Mouse (Mus musculus) heart, embryonic 13.5 days (tissue): Measurements from ENCODE around the gene Bex1. TPM values are rescaled to one million over a fixed set of nuclear protein-coding genes. Genes with fewer than 3 reads are reported as not detected.

Experiments
- ATAC-seq: fragments of 200-750 bp; cut with Nextera tagmentation; 2 replicates; pipeline ENCODE4 v1.8.0; 2017; ENCODE audit warnings: moderate TSS enrichment; ENCODE audit not compliant: insufficient number of reproducible peaks, low FRiP score, low TSS enrichment; ENCODE audit errors: extremely low read depth
- H3K27ac ChIP-seq: fragments of 300-500 bp; sonication (generic); replicated peaks from 2 replicates; pipeline ENCODE4 v1.5.1; 2015; ENCODE audit warnings: moderate library complexity, mild to moderate bottlenecking, inconsistent platforms
- H3K27me3 ChIP-seq: fragments of 300-500 bp; sonication (generic); replicated peaks from 2 replicates; pipeline ENCODE4 v1.6.1; 2015; ENCODE audit warnings: mild to moderate bottlenecking, inconsistent platforms
- H3K36me3 ChIP-seq: fragments of 300-500 bp; sonication (generic); 2 replicates; pipeline ENCODE4 v1.6.1; 2015; ENCODE audit warnings: mild to moderate bottlenecking, inconsistent platforms
- H3K4me1 ChIP-seq: fragments of 300-500 bp; sonication (generic); 2 replicates; pipeline ENCODE4 v1.6.1; 2015; ENCODE audit warnings: inconsistent platforms
- H3K4me2 ChIP-seq: fragments of 300-500 bp; sonication (generic); 2 replicates; pipeline ENCODE4 v1.6.1; 2015; ENCODE audit warnings: inconsistent platforms, mild to moderate bottlenecking, moderate library complexity
- H3K4me3 ChIP-seq: fragments of 300-500 bp; sonication (generic); 2 replicates; pipeline ENCODE4 v1.5.1; 2015; ENCODE audit warnings: moderate library complexity, mild to moderate bottlenecking, inconsistent platforms
- H3K9ac ChIP-seq: fragments of 300-500 bp; sonication (generic); 2 replicates; pipeline ENCODE4 v1.6.1; 2015; ENCODE audit warnings: inconsistent platforms, mild to moderate bottlenecking, moderate library complexity
- H3K9me3 ChIP-seq: fragments of 300-500 bp; sonication (generic); 2 replicates; pipeline ENCODE4 v1.6.1; 2016; ENCODE audit warnings: inconsistent platforms
- WGBS: fragments of 180-500 bp; shearing (Covaris S2); methylation state at CpG from one replicate; pipeline ENCODE4 v1.1.7; 2015; ENCODE audit warnings: mixed read lengths; 5-methylcytosine and 5-hydroxymethylcytosine counted together
- polyA plus RNA-seq: library from polyadenylated mRNA; unstranded; fragments of >200 nt; fragmentation: Nextera tagmentation; extraction: Ambion mirVana; gene quantifications from 2 replicates; pipeline ENCODE4 v1.2.1, GENCODE M21; 2015

The Bex1 gene
- polyA plus RNA-seq, 1 experiment from 2014 or later = 226 TPM

DNA sequence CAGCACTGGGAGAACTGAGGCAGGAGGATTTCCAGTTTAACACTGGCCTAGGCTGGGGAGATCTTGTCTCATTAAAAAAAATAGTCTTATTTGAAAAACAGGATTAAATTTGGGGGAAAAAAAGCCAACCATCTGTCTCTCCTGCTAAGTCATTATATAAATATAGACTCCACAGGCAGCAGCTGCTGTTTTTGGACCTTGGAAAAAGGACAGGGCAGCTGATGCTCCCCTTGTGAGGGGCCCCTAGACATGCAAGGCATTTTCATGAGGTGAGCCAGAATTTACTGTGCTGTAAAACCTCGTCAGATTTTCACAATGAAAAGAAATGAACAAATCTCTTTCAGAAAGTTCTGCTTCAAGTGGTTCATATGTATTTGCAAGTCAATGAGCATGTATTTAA, 990 bp upstream of the Bex1 start:
- Histone ChIP-seq H3K36me3 (no peaks in the 10 kb centered on the region), H3K4me3 (no peak overlapping the region), H3K4me1 (no peaks in the 10 kb centered on the region), H3K27me3 (no peaks in the 10 kb centered on the region), H3K9me3 (no peaks in the 10 kb centered on the region), H3K27ac (peak overlapping the region; percentile 73), H3K4me2 (no peak overlapping the region), H3K9ac (no peak overlapping the region)
- WGBS = 32% methylated on average over 1 of the region's 1 CpGs
- ATAC-seq = no peak

DNA sequence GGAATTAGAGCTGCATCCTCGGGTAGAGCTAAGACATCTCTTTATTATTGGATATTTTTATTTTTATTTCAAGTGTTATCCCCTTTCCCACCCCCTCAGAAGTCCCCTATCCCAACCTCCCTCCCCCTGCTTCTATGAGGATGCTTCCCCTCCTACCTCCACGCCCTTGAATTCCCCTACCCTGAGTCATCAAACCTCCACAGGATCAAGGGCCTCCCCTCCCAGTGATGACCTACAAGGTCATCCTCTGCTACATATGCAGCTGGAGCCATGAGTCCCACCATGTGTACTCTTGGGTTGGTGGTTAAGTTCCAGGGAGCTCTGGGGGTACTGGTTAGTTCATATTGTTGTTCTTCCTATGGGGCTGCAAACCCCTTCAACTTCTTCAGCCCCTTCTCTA, 1.9 kb downstream of the Bex1 start:
- no peak for ATAC-seq
- no peaks in the 10 kb centered on the region for H3K27me3 ChIP-seq
- H3K36me3 ChIP-seq = no peaks in the 10 kb centered on the region
- no peak overlapping the region for H3K27ac ChIP-seq
- no peak overlapping the region for H3K4me2 ChIP-seq
- no peak overlapping the region for H3K9ac ChIP-seq
- no peaks in the 10 kb centered on the region for H3K9me3 ChIP-seq
- H3K4me3 ChIP-seq = no peak overlapping the region
- H3K4me1 ChIP-seq = no peaks in the 10 kb centered on the region
- 42% methylated on average over 2 of the region's 2 CpGs for WGBS

DNA sequence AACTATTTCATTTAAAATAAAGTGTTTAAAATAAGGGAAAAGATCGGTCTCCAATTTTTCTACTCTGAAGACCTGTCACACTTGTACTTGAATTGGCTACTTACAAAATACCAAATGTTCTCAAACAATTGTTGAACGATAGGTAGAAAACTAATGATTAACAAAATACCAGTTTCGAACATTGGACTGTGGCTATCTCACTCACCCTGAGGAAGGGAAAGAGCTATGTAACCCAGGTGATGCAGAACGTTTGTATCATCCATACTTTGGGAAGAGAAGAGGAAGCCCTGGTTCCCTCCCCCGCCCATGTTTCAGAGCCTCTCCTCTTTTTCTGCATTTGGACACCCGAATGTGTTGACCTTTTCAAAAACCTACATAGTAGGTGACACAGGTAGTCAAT, 10.9 kb downstream of the Bex1 start:
- ATAC-seq = no peak
- 71% methylated on average over 6 of the region's 6 CpGs for WGBS

DNA sequence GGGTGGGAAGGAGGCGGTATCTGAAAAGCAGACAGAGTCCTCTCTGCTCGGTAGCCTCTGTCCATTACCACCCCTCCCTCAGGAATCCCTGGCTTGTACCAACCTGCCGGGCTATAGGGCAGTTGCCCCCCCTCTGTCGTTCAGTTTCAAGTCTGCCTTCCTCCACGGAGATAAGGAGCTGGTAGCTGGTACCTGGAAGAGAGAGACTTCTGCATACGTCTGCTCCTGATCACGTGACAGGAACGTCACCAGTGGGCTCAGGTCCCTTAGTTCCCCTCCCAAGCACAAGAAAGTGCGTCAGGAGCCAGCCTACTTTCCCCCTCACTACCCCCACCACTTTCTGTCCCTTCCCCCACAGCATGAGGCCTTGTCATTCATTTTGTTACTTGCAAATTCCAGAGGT, 11.6 kb downstream of the Bex1 start, which contains the start of gene Tceal5:
Gene Tceal5 (minus strand): TSS at position 213 of the 403 bp plus-strand sequence.
- WGBS = 12% methylated on average over 9 of the region's 9 CpGs
- Histone ChIP-seq H3K27me3 (no peaks in the 10 kb centered on the region), H3K4me3 (peak within 1 kb of the TSS; percentile 55), H3K36me3 (no peaks in the 10 kb centered on the region), H3K9me3 (no peaks in the 10 kb centered on the region), H3K4me1 (0 out of 2 replicates have a peak, but pooled peaks cover 5% of the 10 kb centered on the region), H3K9ac (peak within 1 kb of the TSS; percentile 73), H3K4me2 (peak within 1 kb of the TSS; percentile 68), H3K27ac (peak within 1 kb of the TSS; percentile 59)
- ATAC-seq = peak; percentile 58; the same call in 1 of the 2 replicates

More for the DNA sequence above, 10.9 kb downstream of the Bex1 start:
- Histone ChIP-seq H3K36me3 (no peaks in the 10 kb centered on the region), H3K9me3 (no peaks in the 10 kb centered on the region), H3K9ac (no peak overlapping the region), H3K27ac (no peak overlapping the region), H3K4me3 (no peak overlapping the region), H3K27me3 (no peaks in the 10 kb centered on the region), H3K4me2 (no peak overlapping the region), H3K4me1 (0 out of 2 replicates have a peak, but pooled peaks cover 5% of the 10 kb centered on the region)

DNA sequence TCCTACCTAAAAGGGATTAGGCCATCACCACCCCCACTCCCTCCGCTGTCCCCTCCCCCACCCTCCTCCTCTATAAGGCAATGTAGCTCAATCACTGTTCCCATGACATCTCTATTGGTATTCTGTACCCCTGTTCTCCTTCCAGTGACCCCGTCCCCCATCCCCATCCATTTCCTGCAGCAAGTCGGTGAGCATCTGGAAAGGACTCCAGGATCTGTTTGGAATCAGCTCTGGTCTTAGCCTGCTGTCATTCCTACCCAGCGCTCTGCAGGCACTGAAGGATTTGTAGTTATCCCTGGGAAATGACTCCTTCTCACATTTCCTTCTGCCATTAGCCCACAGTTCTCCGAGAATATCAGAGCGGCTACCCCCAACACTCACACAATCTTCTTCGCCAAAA, 12.1 kb downstream of the Bex1 start:
- no peak for ATAC-seq
- Histone ChIP-seq H3K9me3 (no peaks in the 10 kb centered on the region), H3K4me2 (peak overlapping the region; percentile 68), H3K9ac (peak overlapping the region; percentile 73), H3K4me3 (peak overlapping the region; percentile 55), H3K4me1 (0 out of 2 replicates have a peak, but pooled peaks cover 5% of the 10 kb centered on the region), H3K36me3 (no peaks in the 10 kb centered on the region), H3K27ac (peak overlapping the region; percentile 59), H3K27me3 (no peaks in the 10 kb centered on the region)
- 16% methylated on average over 7 of the region's 7 CpGs for WGBS

DNA sequence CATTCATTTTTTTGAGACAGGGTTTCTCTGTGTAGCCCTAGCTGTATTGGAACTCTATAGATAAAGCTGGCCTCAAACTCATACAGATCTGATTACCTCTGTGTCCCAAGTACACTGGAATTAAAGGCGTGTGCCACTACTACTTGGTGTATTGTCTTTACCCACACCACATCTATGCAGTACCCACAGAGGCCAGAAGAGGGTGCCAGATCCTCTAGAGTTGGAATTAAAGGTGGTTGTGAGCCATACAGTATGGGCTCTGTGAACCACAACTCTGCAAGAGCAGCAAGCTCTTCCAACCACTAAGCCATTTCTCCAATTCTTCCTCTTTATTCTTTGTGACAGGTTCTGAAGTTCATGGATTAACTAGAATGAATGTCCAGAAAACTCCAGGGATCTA, 18.4 kb downstream of the Bex1 start:
- no peaks in the 10 kb centered on the region for H3K36me3 ChIP-seq
- no peaks in the 10 kb centered on the region for H3K27me3 ChIP-seq
- no peak for ATAC-seq
- no peak overlapping the region for H3K4me3 ChIP-seq
- no peaks in the 10 kb centered on the region for H3K9me3 ChIP-seq
- H3K4me1 ChIP-seq = no peaks in the 10 kb centered on the region
- H3K4me2 ChIP-seq = no peak overlapping the region
- WGBS = 40% methylated on average over 1 of the region's 1 CpGs
- no peak overlapping the region for H3K9ac ChIP-seq
- no peak overlapping the region for H3K27ac ChIP-seq

GRCm38 (mm10) chrX:136195193-136195944, 19.9 kb downstream of the Bex1 start:
- Histone ChIP-seq H3K9me3 (no peaks in the 10 kb centered on the region), H3K4me3 (no peak overlapping the region), H3K4me1 (no peaks in the 10 kb centered on the region), H3K9ac (no peak overlapping the region), H3K27me3 (no peaks in the 10 kb centered on the region), H3K4me2 (no peak overlapping the region), H3K36me3 (no peaks in the 10 kb centered on the region), H3K27ac (no peak overlapping the region)
- no peak for ATAC-seq
- 76% methylated on average over 16 of the region's 16 CpGs for WGBS

DNA sequence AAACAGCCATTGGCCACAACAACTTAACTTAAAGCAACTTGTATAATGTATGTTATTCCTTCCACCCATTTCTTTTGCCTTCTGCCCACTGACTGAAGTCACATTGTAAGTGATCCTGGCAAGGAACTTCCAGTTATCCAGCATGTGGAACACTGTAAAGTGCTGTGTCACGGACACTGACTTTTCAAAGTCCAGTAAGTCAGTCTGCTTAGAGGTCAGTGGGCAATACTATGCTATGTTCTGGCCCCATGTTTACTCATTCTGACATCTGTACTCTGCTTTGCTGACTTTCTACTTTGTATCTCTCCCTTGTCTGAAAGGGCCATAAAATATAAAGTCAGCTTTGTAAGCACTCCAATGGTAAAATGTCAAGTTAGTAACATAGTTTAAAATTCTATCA, 32.2 kb downstream of the Bex1 start:
- Histone ChIP-seq H3K4me1 (no peaks in the 10 kb centered on the region), H3K27ac (no peak overlapping the region), H3K36me3 (no peaks in the 10 kb centered on the region), H3K4me3 (no peak overlapping the region), H3K9me3 (no peaks in the 10 kb centered on the region), H3K27me3 (no peaks in the 10 kb centered on the region), H3K4me2 (no peak overlapping the region), H3K9ac (no peak overlapping the region)
- no peak for ATAC-seq
- WGBS = 89% methylated on average over 1 of the region's 1 CpGs

DNA sequence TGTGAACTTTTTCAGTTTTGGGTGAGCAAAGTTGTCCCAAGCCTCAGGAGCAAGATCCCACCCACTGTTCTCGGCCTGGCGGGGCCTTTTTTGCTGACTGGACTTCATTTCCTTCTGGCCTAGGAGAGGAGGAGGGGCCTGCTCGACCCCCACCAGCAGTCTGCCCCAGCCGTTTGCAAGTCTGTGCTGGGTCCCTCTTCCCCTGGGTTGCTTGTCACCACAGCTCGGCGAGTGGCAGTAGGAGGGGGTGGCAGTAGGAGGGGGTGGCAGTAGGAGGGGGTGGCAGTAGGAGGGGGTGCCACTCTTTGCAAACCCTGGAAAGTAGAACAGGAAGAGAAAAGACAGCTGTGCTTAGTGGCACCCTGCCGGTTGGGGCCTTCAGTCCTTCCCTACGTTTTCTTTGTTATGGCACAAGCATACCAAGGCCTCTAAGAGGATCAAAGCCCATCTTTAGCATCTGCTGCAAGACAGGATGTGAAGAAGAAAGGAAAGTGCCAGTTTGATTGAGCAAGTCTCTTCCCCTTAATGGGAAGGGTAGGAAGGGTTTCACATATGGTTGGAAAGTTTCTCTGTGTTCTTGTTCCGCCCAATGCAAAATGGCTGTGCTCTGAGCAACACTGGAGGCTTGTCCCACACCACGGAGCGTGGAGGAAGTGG, 34.3 kb downstream of the Bex1 start:
- H3K4me2 ChIP-seq = 0 out of 2 replicates have a peak overlapping the region, but pooled peaks have one; percentile 3
- H3K27me3 ChIP-seq = 0 out of 2 replicates have a peak, but pooled peaks cover 4% of the 10 kb centered on the region
- 26% methylated on average over 9 of the region's 11 CpGs for WGBS
- no peak overlapping the region for H3K4me3 ChIP-seq
- ATAC-seq = no peak
- H3K9ac ChIP-seq = no peak overlapping the region
- no peaks in the 10 kb centered on the region for H3K36me3 ChIP-seq
- no peak overlapping the region for H3K27ac ChIP-seq
- H3K4me1 ChIP-seq = no peaks in the 10 kb centered on the region
- no peaks in the 10 kb centered on the region for H3K9me3 ChIP-seq

GRCm38 (mm10) chrX:136172786-136173185, 42.5 kb downstream of the Bex1 start:
- Histone ChIP-seq H3K27ac (peak overlapping the region; percentile 88), H3K36me3 (peaks cover 11% of the 10 kb centered on the region; the same call in 1 of the 2 replicates), H3K4me1 (peaks cover 4% of the 10 kb centered on the region; the same call in 1 of the 2 replicates), H3K9ac (peak overlapping the region; percentile 74), H3K27me3 (0 out of 2 replicates have a peak, but pooled peaks cover 4% of the 10 kb centered on the region), H3K9me3 (no peaks in the 10 kb centered on the region), H3K4me3 (peak overlapping the region; percentile 68), H3K4me2 (peak overlapping the region; percentile 74)
- ATAC-seq = no peak
- 21% methylated on average over 10 of the region's 10 CpGs for WGBS

GRCm38 (mm10) chrX:136172118-136172551, 43.2 kb downstream of the Bex1 start, which contains the start of gene Tceal8:
Gene Tceal8 (minus strand): TSS chrX:136172342.
- Histone ChIP-seq H3K9me3 (no peaks in the 10 kb centered on the region), H3K27me3 (0 out of 2 replicates have a peak, but pooled peaks cover 4% of the 10 kb centered on the region), H3K4me2 (peak within 1 kb of the TSS; percentile 74), H3K36me3 (peaks cover 11% of the 10 kb centered on the region; the same call in 1 of the 2 replicates), H3K9ac (peak within 1 kb of the TSS; percentile 91), H3K27ac (peak within 1 kb of the TSS; percentile 94), H3K4me1 (peaks cover 4% of the 10 kb centered on the region; the same call in 1 of the 2 replicates), H3K4me3 (peak within 1 kb of the TSS; percentile 68)
- 5% methylated on average over 10 of the region's 10 CpGs for WGBS
- peak; percentile 90 for ATAC-seq
